Comparison of ENCODE assay signal across 13 mouse cellular contexts in genomic region chr8:92793852-92794580, GRCm38 (mm10). TPM values are rescaled to one million over a fixed set of nuclear protein-coding genes. Genes with fewer than 3 reads are reported as not detected.
"Had no signal": no experiment of that assay in that cellular context is flagged by ENCODE, and none has a peak within 500 bp of the region (broad histone marks: within the 10 kb centered on the region; RNA-seq: fewer than 3 reads in every experiment).

No protein-coding gene starts in this region.

- H3K36me3 ChIP-seq: kidney, embryonic 15.5 days; limb, embryonic 13.5 days; neural tube, embryonic 12.5 days had no signal

- H3K9me3 ChIP-seq: kidney, embryonic 15.5 days; limb, embryonic 13.5 days; neural tube, embryonic 12.5 days had no signal

- H3K4me1 ChIP-seq: kidney, embryonic 15.5 days; neural tube, embryonic 12.5 days had no signal

- H3K9ac ChIP-seq: kidney, embryonic 15.5 days; limb, embryonic 13.5 days; liver, embryonic 14.5 days; neural tube, embryonic 12.5 days had no signal

- DNase-seq: kidney, postnatal 25 days; layer of hippocampus, adult 9-11 months; left cerebral cortex, postnatal 4 days; lung, adult 18-20 months; midbrain, embryonic 14.5 days; thymus, postnatal 4 days had no signal

- H3K27me3 ChIP-seq: kidney, embryonic 15.5 days; limb, embryonic 13.5 days; neural tube, embryonic 12.5 days had no signal

- H3K27ac ChIP-seq: kidney, embryonic 15.5 days; limb, embryonic 13.5 days; liver, embryonic 14.5 days; neural tube, embryonic 12.5 days; stomach, postnatal 0 days had no signal

- H3K4me2 ChIP-seq: kidney, embryonic 15.5 days; limb, embryonic 13.5 days; neural tube, embryonic 12.5 days had no signal

- H3K4me3 ChIP-seq: kidney, embryonic 15.5 days; limb, embryonic 13.5 days; neural tube, embryonic 12.5 days had no signal

RNA-seq across cellular contexts. Expression of gene Mmp2, which starts 33.1 kb away (rescaled TPM):
- total RNA-seq: monocyte, adult 5-6 weeks; neutrophil, adult 5-6 weeks had no signal
